Mouse (Mus musculus): ENCODE measurements around the gene Gm10837.

Gene Gm10837

DNA sequence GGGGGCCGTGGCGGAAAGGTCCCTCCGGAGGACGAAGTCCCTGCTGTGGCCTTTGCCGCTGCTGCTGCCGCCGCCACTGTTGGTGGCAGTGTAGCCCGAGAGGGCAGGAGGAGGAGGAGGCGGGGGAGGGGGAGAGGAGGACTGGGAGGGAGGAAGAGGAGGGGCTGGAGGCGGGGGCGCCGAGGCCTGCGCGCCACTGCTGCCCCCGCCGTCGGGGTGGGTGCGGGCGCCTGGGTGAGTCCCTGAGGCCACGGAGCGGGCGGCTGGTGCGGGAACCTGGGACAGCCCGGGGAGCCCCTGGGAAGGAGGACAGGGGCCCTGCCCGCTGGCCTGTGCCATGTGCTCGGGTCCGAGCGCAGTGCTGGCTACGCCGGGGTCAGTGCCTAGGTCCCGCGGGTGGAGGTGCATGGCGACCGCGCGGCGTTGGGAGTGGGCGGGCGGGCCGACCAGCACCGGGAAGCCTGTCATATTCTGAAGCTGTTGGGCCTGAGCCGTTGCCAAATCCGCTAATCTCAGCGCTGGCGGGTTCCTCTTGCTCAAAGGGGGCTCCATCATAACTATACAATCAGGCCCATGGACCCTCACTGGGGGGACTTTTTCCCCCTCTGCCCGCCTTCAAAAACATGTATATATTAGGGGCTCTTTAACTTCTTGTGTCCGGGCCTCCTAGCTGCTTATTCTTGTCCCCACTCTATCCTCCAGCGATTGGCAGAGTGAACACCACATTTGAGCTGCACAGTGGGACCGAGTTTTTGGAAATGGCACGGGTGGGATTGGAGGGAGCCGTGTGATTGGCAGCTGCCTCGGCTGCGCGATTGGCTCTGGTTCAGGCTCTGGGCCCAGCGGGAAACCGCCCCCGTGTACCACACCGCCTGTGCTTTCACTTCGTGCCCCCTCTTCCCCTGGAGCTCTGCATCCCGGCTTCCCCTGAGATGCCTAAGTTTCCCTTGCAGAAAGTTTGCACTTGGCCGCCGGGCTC, 25.3 kb upstream of the Gm10837 start, which contains the start of gene Zic5:
Gene Zic5 (minus strand): TSS at position 915 of the 979 bp plus-strand sequence.
- no peak for DNase-seq (ENCODE audit: low read depth, low spot score)

DNA sequence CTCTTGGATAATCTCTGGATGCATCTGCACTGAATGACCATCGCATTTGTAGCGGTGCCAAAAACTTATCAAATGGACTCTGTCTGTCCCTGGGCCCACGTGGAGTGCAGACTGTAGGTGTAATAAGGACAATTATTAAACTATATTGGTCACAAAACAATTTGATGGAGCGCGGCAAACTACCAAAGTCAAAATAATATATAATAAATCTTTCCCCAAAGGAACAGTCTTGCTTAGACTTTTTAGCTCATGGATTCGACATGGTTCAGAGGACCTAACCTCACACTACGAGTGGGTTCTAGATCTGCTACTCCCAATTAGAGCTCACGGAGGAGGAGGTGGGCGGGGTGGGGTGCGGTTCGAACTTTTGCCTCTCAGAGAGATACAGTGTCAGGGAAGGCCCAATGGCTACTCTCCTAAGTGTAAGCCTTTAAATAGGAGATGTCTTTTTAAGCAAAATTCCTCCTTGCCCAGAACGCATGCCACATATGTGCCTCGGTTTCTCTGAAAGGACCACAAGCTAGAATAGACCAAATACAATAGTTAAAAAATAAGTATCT, 24.4 kb upstream of the Gm10837 start:
- DNase-seq (ENCODE audit: low read depth, low spot score) = no peak

DNA sequence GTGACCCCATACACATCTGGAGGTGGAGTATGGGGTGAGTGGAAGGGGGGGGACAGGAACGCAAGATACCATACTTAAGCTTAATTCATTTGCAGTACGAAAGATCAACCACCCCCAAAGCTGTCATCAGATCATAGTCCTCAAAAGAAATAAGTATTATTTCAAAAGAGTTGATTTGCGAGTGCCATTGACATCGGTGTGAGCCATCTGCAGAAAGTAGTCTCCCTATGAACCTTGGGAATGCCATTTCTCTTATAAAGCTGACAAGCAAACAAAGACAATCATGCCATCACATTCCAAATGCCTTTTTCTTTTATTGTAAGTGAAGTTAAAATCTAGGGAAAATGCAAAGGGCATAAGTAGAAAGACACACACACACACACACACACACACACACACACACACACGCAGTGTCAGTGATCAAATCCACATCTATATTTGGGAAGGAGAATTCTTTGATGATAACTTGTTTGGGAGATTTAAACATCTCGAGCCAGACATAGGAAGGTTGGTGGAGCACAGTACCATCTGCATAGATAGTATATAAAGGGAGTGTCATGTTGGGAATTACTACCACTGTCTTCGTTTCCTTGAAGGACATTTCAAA, 23.5 kb upstream of the Gm10837 start:
- DNase-seq (ENCODE audit: low read depth, low spot score) = no peak

DNA sequence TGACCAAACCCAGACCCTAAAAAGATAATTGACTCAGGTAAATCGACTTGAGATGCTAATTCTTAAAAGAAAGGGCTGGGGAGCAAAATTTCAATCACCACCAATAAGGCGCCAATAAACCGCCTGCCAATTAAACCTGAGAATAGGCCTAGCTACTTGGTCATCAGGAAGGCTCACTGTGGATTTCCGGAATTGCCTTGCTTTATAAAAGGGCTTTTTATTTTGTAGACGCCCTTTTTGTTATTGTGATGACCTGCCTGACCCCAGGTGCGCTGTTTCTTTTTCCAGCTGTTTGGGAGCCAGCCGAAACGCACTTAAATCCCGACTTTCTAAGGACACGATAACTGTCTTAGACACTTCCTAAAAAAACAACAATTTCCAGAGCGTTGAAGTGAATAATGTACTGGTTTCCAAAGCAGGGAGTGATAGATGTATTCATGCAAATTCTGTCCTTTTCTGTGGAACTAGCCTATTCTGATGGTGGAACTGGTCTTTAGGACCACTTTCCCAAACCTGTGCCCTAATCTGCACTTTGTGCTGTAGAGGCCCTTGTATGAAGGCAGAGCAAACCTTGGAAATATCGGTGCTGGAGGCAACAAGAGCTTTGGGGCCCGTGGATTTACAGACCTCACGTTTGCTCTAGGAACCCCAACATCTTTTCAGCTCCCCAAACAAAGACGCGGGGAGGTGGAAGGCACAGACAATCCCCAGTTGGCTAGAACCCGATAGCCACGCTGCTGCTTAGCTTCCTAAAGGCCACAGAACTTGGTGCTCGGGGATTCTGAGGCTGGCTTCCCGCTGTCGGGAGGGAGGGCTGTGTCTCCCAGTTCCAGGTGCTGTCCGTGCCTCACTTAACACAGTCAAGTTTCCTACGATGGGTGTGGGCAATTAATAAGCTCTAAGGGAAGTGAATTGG, 22.2 kb upstream of the Gm10837 start:
- no peak for DNase-seq (ENCODE audit: low read depth, low spot score)

DNA sequence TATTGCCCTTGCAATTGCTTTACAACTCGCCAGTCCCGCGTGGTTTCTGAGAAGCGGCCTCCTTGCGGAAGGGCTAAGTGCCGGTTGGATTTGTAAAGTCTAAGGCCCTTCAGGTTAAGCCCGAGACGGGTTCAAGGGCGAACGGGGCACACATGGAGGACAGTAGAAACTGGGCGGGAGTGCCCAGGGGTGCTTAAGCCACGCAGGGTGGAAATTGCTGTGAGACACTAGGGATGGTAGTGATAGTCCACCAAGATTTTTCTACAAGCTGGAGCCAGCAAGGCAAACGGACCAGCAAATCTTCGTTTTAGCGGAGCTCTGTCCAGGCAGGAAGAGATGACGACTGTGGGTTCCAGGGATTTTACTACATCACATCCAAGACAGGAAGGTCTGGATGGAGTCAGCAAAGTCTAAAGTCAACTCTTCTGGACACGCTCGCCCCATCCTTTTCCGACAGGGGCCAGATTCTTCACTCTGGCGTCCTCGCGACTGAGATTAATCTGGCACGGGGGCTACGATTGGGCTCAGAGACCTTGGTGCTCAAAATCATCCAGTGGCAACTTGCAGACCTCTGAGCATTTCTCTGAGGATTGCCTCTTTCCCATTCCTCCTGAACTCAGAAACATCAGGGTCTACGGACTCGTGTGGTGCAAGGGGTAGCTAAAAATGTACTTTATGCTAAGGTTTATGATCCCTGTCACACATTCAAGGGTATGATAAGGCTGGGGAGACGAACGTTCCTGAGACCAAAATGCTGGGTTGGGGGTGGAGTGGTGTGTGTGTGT, 21.2 kb upstream of the Gm10837 start:
- no peak for DNase-seq (ENCODE audit: low read depth, low spot score)

DNA sequence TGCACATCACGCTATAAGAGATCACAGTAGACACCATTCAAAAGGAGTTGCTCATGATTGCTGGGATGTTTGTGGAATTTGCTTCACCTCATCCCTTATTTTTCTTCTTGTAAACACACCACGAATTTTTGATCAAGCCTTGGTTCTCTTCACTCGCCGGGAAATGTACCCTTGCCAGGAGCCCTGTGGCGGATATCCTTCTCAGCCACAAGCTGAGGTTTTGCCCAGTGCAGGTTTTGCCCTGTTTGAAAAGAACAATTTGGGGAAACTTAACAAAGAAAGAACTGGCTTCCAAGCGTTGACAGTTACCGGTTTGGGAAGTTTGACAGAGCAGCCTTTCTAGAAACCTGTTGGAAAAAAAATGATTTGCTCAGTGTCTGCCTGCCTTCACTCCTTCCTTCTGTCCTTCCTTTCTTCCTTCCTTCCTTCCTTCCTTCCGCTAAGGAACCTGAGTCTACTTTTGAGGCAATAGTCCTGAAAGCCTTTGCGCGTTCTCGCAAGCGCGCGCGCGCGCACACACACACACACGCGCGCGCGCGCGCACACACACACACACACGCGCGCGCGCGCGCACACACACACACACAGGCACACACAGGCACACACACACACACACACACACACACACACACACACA, 18.8 kb upstream of the Gm10837 start:
- no peak for DNase-seq (ENCODE audit: low read depth, low spot score)

DNA sequence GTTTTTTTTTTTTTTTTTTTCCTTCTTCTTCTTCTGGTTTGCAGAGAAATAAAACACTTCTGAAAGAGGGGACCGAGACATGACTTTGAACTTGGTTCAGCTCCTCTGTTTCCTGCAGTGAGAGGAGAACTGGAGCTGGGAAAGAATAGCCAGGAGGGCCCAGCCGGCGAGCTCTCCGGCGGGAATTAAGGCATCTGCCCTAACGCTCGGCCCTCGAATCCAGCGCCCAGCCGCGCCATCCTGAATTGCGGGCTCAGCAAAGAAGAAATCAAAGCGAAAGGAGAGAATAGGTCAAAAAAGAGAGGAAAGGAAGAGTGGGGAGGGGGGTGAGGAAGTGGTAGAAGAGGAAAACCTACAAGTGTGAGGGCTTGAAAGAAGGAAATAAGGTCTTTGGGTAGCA, 18.2 kb upstream of the Gm10837 start:
- no peak for DNase-seq (ENCODE audit: low read depth, low spot score)

DNA sequence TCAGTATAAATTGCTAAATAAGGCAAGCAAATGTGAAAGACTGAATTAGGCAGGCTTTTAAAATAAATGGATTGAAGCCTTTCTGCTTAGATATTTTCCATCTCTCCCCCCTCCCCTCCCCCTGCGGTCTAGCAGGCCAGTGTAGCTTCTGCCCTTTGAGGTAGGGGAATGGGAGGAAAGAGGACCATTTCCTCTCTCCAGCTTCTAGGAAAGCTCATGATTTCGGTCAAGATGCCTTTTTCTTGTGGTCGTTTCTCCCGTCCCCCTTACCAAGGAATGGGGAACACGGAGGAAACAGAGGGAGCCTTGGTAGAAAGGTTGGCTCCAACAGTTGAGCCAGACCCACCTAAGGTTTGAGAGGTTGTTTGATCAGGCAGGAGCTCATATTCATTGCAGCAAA, 17.7 kb upstream of the Gm10837 start:
- DNase-seq (ENCODE audit: low read depth, low spot score) = no peak

DNA sequence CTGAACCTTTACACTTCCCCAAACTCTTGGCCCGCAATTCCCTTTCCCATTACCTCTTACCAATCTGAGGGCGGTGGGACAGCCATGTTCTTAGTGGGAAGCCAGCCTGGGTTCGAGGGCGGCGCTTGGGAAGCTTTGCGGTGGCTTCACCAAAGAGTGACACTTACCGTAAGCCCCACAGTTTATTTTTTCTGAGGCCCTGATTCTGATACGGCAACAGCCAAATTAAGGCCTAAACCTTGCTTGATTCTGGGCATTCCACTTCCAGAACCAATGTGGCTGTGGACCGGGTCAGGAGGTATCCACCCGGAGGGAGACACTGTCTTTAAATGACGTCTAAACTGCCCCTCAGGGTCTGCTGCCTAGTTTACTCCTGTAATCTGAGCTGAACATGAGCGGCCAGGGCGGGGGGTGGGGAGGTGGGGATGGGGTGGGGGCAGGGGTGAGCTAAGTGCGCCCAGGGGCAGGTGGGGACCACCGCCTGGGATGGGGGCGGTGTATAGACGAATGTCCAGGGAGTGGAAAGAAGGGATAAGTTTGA, 17.1 kb upstream of the Gm10837 start:
- no peak for DNase-seq (ENCODE audit: low read depth, low spot score)

DNA sequence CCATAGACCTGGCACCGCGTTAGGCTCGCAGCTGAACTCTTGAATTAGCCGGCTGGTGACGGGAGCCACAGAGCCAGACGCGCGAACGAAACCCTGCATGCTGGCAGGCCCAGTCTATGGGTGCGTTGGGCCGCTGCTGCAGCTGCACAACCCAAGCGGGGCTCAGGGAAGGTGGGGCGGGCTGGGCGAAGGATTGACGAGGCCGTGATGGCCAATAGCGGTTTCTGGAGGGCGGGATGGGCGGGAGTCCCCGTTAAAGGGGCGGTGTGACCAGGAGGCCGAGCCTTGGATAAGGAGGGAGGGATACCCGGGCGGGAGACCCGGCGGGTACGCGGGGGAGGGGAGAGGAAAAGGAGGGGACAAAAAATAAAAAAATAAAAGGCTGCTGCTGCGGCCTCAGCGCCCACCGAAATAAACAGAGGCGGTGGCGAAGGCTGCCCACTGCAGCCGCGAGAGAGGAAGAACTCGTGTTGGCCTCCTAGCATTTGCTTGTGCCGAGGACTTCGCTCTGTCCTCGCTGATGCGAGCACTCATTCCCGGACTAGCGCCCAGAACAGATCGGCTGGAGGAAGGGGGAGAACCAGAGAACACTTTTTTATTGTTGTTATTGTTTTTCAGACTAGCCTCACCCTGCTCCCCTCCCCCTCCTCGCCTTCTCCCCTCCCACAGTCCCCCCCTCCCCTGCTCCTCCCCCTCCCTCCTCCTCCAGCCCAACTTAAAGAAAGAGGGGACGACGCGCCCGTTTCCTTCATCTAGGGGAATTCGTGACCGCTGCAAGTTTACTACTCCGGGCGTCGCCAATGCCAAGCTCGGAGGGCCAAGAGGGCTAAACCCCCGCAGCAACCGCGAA, 16.1 kb upstream of the Gm10837 start:
- no peak for DNase-seq (ENCODE audit: low read depth, low spot score)

DNA sequence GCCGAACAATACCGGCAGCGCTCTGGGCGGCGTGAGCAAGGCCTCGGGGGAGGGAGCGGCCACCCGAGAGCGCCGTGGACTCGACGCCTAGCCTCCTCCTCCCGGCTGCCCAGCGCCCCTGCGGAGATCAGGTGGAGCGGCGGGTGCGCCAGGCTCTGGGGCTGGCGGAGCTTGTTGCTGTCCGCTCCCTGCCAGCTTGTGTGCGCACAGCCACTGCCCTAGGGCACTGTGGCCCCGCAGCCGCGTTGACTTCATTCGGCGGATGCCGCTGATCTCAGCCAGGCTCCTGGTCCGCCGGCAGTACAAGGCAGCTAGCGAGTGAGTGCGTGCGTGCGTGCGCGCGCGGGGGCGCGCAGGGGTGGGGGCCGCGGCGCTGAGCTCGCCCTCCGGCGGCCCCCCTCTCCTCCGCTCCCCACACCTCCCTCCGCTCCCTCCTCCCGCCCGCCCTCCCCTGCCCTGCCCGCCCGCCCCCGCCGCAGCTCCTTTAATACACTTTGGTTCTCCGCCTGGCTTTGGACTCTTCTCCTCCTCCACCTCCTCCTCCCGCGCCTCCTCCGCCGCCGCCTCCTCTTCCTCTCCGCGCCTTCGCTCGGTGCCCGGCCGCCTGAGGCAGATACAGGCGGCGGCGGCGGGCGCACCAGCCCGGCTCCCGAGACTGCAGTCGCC, 15.4 kb upstream of the Gm10837 start, which contains the start of gene Zic2:
Gene Zic2 (plus strand): TSS at position 545 of the 666 bp plus-strand sequence.
- no peak for DNase-seq (ENCODE audit: low read depth, low spot score)

DNA sequence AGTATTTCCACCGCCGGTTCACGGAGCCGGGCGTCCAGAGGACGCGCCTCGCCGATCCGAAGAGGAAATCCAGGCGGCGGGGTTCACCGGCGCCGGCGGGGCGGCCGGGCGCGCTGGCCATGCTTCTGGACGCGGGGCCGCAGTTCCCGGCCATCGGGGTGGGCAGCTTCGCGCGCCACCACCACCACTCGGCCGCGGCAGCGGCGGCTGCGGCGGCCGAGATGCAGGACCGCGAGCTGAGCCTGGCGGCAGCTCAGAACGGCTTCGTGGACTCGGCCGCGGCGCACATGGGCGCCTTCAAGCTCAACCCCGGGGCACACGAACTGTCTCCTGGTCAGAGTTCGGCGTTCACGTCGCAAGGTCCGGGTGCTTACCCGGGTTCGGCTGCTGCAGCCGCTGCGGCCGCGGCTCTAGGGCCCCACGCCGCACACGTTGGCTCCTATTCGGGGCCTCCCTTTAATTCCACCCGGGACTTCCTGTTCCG, 14.8 kb upstream of the Gm10837 start:
- DNase-seq (ENCODE audit: low read depth, low spot score) = no peak

DNA sequence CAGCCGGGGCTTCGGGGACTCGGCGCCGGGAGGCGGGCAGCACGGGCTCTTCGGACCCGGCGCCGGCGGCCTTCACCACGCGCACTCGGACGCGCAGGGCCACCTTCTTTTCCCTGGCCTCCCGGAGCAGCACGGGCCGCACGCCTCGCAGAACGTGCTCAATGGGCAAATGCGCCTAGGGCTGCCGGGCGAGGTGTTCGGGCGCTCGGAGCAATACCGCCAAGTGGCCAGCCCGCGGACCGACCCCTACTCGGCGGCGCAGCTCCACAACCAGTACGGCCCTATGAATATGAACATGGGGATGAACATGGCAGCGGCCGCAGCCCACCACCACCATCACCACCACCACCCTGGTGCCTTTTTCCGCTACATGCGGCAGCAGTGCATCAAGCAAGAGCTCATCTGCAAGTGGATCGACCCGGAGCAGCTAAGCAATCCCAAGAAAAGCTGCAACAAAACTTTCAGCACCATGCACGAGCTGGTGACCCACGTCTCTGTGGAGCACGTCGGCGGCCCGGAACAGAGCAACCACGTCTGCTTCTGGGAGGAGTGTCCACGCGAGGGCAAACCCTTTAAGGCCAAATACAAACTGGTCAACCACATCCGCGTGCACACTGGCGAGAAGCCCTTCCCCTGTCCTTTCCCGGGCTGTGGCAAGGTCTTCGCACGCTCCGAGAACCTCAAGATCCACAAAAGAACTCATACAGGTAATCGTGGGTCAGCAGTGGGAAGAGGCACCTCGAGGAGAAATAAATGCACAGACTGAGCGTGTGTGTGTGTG, 14.2 kb upstream of the Gm10837 start:
- no peak for DNase-seq (ENCODE audit: low read depth, low spot score)

DNA sequence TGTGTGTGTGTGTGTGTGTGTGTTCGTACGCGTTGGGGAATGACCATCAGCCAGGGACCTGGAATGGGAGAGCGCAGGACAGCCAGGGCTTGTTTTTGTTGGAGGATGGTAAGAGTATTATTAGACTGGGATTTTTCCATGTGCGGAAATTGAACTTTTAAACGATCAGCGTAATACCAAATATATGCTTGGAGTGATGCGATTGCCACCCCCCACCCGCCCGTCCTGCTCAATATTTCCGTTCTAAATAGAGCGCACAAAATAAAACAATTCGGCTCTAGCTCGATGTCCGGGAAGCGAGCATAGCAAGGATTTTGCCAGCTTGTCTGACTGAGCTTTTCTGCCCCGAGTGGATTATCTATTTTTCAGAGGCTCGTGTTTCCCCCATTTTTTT, 13.6 kb upstream of the Gm10837 start:
- DNase-seq (ENCODE audit: low read depth, low spot score) = no peak

DNA sequence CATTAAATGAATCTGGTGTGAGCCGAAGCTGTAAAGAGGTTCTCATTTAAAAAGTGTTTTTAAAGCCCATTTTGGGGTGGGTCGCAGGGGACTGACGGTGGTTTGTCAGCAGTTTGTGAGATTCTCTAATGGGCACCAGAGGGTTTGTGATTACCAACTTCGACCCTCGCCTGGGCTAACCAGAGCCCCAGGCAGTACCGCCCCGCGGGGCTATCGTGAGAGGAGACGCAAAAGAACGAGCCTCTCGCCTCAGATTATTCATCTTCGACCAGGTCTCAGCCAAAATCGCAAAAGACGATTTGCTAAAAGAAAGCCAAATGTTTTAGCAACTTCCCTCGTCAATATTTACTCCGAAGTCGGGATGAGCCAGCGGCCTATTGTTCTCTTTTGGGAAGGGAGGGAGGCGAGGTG, 13.1 kb upstream of the Gm10837 start:
- no peak for DNase-seq (ENCODE audit: low read depth, low spot score)

DNA sequence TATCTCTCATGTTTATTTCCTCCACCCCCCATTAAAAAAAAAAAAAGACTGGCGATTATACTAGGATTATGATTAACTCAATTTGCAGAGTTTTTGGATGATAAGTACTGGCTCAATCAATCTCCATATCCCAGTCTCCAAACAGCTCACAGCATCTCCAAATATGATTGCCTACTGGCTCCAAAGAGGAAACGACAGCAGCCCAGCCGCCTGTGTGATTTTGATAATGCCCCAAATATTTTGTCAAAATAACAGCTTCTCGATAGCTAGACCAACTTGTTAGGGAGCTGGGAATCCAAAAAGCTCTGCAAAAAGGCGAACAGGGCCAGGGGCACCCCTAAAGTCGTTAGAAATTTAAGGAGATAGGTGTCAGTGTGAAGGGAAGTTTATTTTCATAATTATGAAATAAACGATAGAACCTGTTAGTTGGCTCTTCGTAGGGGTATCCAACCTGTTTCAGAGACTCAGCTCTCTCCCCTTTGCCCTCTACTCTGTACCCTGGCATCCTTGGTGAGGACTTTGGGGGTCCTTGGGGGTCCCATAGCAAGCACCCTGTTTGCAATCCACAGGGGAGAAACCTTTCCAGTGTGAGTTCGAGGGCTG, 12.3 kb upstream of the Gm10837 start:
- no peak for DNase-seq (ENCODE audit: low read depth, low spot score)

DNA sequence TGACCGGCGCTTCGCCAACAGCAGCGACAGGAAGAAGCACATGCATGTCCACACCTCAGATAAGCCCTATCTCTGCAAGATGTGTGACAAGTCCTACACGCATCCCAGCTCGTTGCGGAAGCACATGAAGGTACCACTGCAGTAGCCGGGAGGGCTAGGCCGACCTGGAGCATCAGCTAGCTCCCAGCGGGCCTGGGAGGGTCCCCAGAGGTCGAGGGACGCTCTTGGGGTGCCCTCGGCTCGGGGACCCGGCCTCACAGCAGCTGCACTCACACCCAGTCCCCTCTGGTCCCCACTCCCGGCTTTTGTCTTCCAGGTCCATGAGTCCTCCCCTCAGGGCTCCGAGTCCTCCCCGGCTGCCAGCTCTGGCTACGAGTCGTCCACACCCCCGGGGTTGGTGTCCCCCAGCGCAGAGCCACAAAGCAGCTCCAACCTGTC, 11.8 kb upstream of the Gm10837 start:
- no peak for DNase-seq (ENCODE audit: low read depth, low spot score)

Data from brain, embryonic 18.5 days (tissue).